ENCODE assay signal across 7 mouse cellular contexts in genomic region chr17:78611117-78611516, GRCm38 (mm10).
DNase-seq lines count a peak whose midpoint lies in the region; ATAC-seq lines count a peak whose summit lies in the region.

No protein-coding gene starts in this region.

- no peak overlapping the region for H3K27ac ChIP-seq in hindbrain, embryonic 11.5 days (ENCODE audit: low read depth, low read length)
- H3K27ac ChIP-seq in hindbrain, embryonic 14.5 days, result no peak overlapping the region
- no peak overlapping the region for H3K27ac ChIP-seq in midbrain, embryonic 16.5 days (ENCODE audit: low read length)
- H3K27ac ChIP-seq in midbrain, embryonic 10.5 days (replicated peaks), result no peak overlapping the region

- H3K4me1 ChIP-seq in hindbrain, embryonic 11.5 days (replicated peaks; ENCODE audit: control insufficient read depth, insufficient read depth, low read length), result no peaks in the 10 kb centered on the region
- no peaks in the 10 kb centered on the region for H3K4me1 ChIP-seq in hindbrain, embryonic 14.5 days (replicated peaks; ENCODE audit: control insufficient read depth, insufficient read depth, low read length)
- H3K4me1 ChIP-seq in midbrain, embryonic 16.5 days (ENCODE audit: control insufficient read depth, insufficient read depth, low read length), result no peaks in the 10 kb centered on the region
- H3K4me1 ChIP-seq in midbrain, embryonic 10.5 days, result no peaks in the 10 kb centered on the region

- H3K4me2 ChIP-seq in hindbrain, embryonic 11.5 days (replicated peaks; ENCODE audit: low read depth, low read length), result no peak overlapping the region
- H3K4me2 ChIP-seq in hindbrain, embryonic 14.5 days (replicated peaks), result no peak overlapping the region
- H3K4me2 ChIP-seq in midbrain, embryonic 16.5 days (ENCODE audit: low read length), result no peak overlapping the region

- no peak overlapping the region for H3K9ac ChIP-seq in hindbrain, embryonic 11.5 days (ENCODE audit: low read depth, low read length)
- no peak overlapping the region for H3K9ac ChIP-seq in hindbrain, embryonic 14.5 days
- H3K9ac ChIP-seq in midbrain, embryonic 16.5 days (ENCODE audit: low read depth, low read length), result no peak overlapping the region

- no peaks in the 10 kb centered on the region for H3K27me3 ChIP-seq in hindbrain, embryonic 11.5 days (ENCODE audit: control insufficient read depth, insufficient read depth, low read length)
- H3K27me3 ChIP-seq in hindbrain, embryonic 14.5 days (ENCODE audit: control insufficient read depth, insufficient read depth, low read length), result no peaks in the 10 kb centered on the region
- no peaks in the 10 kb centered on the region for H3K27me3 ChIP-seq in midbrain, embryonic 16.5 days (ENCODE audit: control insufficient read depth, insufficient read depth, low read depth, low read length)
- no peaks in the 10 kb centered on the region for H3K27me3 ChIP-seq in midbrain, embryonic 10.5 days (ENCODE audit: low read depth, poor library complexity, severe bottlenecking)

- no peak for ATAC-seq in hindbrain, embryonic 11.5 days (ENCODE audit: low FRiP score)
- no peak for ATAC-seq in hindbrain, embryonic 14.5 days (ENCODE audit: low FRiP score)
- ATAC-seq in midbrain, embryonic 16.5 days, result 0 out of 2 replicates have a peak, but pooled peaks have one; percentile 42

- no peaks in the 10 kb centered on the region for H3K36me3 ChIP-seq in hindbrain, embryonic 11.5 days (ENCODE audit: control insufficient read depth, insufficient read depth, low read length)
- H3K36me3 ChIP-seq in hindbrain, embryonic 14.5 days (replicated peaks; ENCODE audit: control insufficient read depth, insufficient read depth), result no peaks in the 10 kb centered on the region
- no peaks in the 10 kb centered on the region for H3K36me3 ChIP-seq in midbrain, embryonic 16.5 days (ENCODE audit: control insufficient read depth, insufficient read depth, low read length)
- H3K36me3 ChIP-seq in midbrain, embryonic 10.5 days, result no peaks in the 10 kb centered on the region

- no peak overlapping the region for H3K4me3 ChIP-seq in hindbrain, embryonic 11.5 days (ENCODE audit: low read depth, low read length)
- H3K4me3 ChIP-seq in hindbrain, embryonic 14.5 days (replicated peaks; ENCODE audit: low read length), result no peak overlapping the region
- H3K4me3 ChIP-seq in midbrain, embryonic 16.5 days (ENCODE audit: low read depth, low read length), result no peak overlapping the region
- H3K4me3 ChIP-seq in midbrain, embryonic 10.5 days, result no peak overlapping the region

- WGBS in hindbrain, embryonic 11.5 days, result 75% methylated on average over 6 of the region's 6 CpGs
- 75% methylated on average over 6 of the region's 6 CpGs for WGBS in hindbrain, embryonic 14.5 days
- 74% methylated on average over 6 of the region's 6 CpGs for WGBS in midbrain, embryonic 16.5 days
- WGBS in midbrain, embryonic 10.5 days, result 74% methylated on average over 6 of the region's 6 CpGs

- H3K9me3 ChIP-seq in hindbrain, embryonic 11.5 days (ENCODE audit: control insufficient read depth, low read length), result no peaks in the 10 kb centered on the region
- H3K9me3 ChIP-seq in hindbrain, embryonic 14.5 days (ENCODE audit: control insufficient read depth, low read length), result no peaks in the 10 kb centered on the region
- no peaks in the 10 kb centered on the region for H3K9me3 ChIP-seq in midbrain, embryonic 16.5 days (replicated peaks; ENCODE audit: control insufficient read depth, low read length, poor library complexity, severe bottlenecking)
- no peaks in the 10 kb centered on the region for H3K9me3 ChIP-seq in midbrain, embryonic 10.5 days (replicated peaks)

- peak; percentile 44 for DNase-seq in hindbrain, embryonic 11.5 days (ENCODE audit: low spot score)
- no peak for DNase-seq in hindbrain, embryonic 14.5 days (ENCODE audit: low spot score)
- no peak for DNase-seq in midbrain, embryonic 10.5 days (ENCODE audit: low spot score)
- peak; percentile 22 for DNase-seq in adipocyte (ENCODE audit: low spot score)
- DNase-seq in retina, embryonic 14.5 days (ENCODE audit: low spot score), result peak; percentile 44
- DNase-seq in urinary bladder, adult 2 months (ENCODE audit: low spot score), result no peak

Comparison
In these comparisons a context has a peak if more than half of its experiments do, and no peak if none do; other contexts are left out.
1. DNase-seq: peak in hindbrain, embryonic 11.5 days (single experiment), adipocyte (single experiment) and retina, embryonic 14.5 days (single experiment); none in hindbrain, embryonic 14.5 days (single experiment), midbrain, embryonic 10.5 days (single experiment) and urinary bladder, adult 2 months (single experiment).